Mouse (Mus musculus): ENCODE measurements around the gene Colq.

Colq gene

GRCm38 (mm10) chr14:31575866-31576265, 15.3 kb downstream of the Colq start:
- DNase-seq (ENCODE audit: low spot score in 2 of 2), result no peak

DNA sequence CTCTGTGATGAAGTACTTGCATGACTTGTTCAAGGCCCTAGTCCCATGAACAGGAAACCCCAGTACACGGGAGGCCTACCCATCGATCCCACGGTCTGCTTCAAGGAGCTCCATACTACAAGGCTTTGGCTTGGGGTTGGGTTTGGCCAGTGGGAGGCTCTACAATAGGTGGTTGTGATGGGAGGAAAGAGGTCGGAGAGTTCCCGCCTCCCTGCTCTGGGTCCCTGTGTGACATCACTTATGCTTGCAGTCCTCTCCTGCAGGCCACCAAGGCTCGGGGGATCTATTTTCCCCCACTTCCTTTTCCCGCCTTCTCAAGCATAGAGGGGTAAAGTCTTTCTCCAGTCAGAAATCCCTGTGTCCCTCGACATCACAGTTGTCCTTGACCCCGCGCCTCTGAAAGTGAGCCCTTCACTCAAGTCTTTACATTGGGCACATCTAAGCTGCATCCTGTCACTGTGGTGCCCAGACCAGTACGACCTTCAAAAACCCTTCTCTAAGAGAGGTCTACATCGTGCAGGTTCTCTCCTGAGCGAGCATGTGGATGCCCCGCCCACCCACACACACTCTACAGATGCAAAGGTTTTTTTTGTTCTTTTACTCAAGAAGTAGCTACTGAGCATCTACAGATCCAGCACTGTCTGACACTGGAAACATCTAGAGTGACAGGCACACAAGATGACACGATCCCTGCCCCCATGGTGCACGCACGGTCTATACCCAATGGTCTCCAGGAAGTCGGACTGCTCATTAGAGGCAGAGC, 16.1 kb downstream of the Colq start:
- no peak for DNase-seq (ENCODE audit: low spot score in 2 of 2)

DNA sequence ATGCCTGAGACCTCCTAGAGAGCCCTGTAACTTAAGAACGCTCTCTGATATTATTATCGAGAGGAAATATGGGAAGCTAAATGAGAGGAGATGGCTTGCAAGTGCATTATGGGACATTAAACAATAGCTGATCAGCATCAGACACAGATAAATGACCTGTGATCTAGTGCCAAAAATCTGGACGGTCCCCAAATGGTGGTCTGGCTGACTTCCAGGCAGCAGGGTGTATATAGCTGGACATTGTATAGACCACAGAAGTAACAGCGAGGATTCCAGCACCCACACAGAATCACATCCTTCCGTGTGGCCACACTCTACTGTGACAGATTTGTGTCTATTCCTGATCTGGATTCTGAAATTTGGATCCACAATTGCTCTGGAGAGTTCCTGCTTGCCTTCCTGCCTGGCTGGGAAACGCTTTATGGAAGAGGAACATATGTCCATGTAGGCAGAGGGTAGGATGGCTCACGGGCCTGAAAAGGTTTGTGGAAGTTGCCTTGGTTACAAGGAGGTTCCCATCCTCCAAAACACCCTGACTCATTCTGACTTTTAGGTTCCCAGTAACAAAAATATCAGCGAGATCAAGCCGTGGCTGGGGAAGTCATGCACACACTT, 18.5 kb downstream of the Colq start:
- DNase-seq (ENCODE audit: low spot score in 2 of 2), result no peak

- DNase-seq (ENCODE audit: low spot score in 2 of 2), result no peak
These were observed 19.7 kb downstream of the Colq start for GRCm38 (mm10) chr14:31571419-31571818.

- peak in 1 of 2 experiments; percentile 23 for DNase-seq (ENCODE audit: low spot score in 2 of 2)
These were observed 20.8 kb downstream of the Colq start for GRCm38 (mm10) chr14:31570131-31570951.

DNA sequence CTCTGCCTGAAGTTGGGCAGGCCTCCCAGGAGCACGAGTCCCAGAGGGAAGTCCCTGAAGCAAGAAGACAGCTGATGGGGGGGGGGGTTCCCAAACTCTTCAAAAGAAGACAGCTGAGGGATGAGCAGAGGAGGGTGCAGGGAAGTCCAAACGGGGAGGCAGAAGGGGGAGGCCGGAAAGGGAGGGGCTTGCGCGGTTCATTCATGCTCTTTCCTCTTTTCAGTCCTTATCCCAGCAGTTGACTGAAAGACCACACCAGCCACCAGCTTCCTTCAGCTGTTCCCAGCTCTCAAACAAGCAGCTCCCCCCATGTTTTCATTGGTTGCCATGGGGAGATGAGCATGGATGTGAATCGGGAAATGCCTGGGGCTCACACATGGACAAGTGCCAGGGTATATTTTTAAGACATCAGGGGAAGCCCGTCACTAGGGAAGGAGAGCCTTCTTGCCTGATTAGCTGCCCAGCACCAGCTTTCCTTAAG, 22.0 kb downstream of the Colq start:
- DNase-seq (ENCODE audit: low spot score in 2 of 2), result no peak

- no peak for DNase-seq (ENCODE audit: low spot score in 2 of 2)
These were observed 25.5 kb downstream of the Colq start for GRCm38 (mm10) chr14:31565478-31566212.

GRCm38 (mm10) chr14:31564452-31565179, 26.5 kb downstream of the Colq start:
- no peak for DNase-seq (ENCODE audit: low spot score in 2 of 2)

GRCm38 (mm10) chr14:31560886-31561285, 30.3 kb downstream of the Colq start:
- DNase-seq (ENCODE audit: low spot score in 2 of 2), result no peak

DNA sequence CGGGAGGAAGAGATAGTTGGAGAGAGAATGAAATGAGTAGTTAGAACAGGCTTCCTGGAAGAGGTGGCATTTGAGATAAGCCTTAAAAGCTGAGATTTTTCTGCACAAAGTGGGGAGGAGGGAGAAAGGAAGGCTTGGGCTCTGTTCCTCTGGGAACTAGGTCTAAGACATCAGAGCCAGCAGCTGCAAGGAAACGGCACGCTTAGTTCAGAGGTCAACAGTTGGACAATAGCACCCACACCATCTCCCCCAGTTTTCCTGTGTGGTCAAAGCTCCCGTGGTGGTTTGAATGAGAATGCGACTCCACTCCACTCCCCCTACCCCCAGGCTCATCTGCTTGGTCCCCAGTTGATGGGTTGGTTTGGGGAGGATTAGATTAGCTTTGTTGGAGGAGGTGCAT, 31.9 kb downstream of the Colq start:
- no peak for DNase-seq (ENCODE audit: low spot score in 2 of 2)

DNA sequence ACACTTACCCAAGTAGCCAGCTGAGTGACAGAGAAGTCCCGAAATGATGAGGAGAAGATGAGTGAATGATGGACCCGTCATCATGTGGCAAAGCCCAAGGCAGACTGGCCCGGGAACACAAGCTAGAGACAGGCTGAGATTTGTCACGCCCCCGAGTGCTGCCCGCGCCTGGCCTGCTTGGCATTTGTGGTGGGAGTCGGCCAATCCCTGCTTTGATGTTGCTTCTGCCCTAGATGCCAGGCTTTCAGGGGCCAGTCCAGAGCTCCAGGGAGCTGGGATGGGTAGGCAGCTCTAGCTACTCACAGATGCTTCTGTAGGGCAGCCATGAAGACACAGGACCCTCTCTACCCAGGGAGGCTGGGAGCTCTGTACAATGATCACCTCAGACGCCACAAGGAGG, 33.4 kb downstream of the Colq start:
- no peak for DNase-seq (ENCODE audit: low spot score in 2 of 2)

GRCm38 (mm10) chr14:31557273-31557672, 33.9 kb downstream of the Colq start:
- no peak for DNase-seq (ENCODE audit: low spot score in 2 of 2)

DNA sequence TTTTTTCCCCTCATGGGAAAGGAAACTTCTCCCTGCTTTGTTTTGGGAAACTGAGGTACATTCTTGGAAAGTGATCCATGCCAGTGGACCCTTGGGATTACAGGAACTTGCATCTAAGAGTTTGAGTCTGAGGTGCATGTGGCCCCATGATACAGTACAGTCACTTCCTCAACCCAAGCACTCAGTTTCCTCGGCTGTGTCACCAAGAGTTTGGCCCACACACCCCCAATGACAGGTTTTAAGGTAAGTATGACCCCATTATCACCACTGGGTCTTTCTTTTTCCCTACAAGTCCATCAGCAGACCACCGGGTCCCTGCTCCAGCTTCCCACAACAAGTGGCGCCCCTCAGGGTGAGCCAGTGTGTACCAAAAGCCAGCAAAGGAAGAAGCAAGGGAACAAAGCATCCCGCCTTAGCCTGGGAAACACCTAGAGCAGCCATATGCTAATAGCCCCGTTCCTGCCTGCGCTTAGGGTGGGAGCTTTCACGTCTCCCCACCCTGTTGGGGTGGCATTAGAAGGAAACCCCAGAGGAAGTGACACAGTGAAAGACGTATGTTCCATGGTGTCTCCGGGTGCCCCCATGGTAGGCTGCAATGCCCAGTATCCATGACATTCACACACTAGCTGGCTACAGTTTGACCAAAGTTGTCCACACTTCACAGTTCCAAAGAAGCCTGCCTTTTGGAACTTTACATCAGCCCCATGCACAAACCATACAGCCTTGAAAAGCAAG, 34.5 kb downstream of the Colq start:
- no peak for DNase-seq (ENCODE audit: low spot score in 2 of 2)

- DNase-seq (ENCODE audit: low spot score in 2 of 2), result no peak
These were observed 35.1 kb downstream of the Colq start for GRCm38 (mm10) chr14:31555963-31556434.

DNA sequence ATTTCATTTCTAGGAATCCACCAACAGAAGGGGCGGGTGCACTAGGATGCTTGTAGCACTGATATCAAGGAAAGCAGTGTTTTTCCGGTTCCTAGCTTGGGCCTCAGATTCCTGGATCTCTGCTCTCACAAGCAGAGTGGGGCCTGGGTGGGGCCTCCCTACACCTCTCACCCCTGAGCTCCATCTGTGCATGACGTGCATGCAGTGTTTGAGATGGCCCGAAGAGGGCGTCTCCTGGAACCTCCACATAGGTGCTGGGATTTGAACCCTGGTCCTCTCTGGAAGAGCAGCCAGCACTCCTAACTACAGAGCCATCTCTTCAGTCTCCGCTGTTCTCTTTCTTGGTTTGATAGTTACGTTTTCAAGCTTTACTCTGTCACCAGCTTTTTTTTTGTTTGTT, 36.1 kb downstream of the Colq start:
- no peak for DNase-seq (ENCODE audit: low spot score in 2 of 2)

GRCm38 (mm10) chr14:31543885-31544442, 47.2 kb downstream of the Colq start:
- no peak for DNase-seq (ENCODE audit: low spot score in 2 of 2)

DNA sequence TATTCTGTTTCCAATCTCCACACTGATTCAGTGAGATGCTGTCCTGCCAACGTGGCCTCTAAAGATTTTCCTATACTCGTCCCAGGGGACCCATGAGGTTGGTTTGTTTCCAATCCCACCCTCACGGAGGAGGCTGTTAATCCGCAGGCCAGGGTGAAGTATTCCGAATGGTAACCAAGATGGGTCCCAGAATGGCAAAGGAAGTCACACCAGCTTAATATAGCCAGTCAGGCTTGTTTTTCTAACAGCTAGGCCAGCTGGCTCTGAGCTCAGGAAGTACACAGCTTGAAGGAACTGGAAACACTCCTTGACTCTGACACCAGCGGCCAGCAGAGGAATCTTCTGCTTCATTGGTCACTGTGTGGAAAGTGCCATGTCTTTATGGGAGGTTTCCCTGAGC, 53.8 kb downstream of the Colq start:
- DNase-seq (ENCODE audit: low spot score in 2 of 2), result no peak

GRCm38 (mm10) chr14:31532656-31533055, 58.5 kb downstream of the Colq start:
- no peak for DNase-seq (ENCODE audit: low spot score in 2 of 2)

GRCm38 (mm10) chr14:31531506-31532148, 59.5 kb downstream of the Colq start:
- peak; percentile 75 to 77 for DNase-seq (ENCODE audit: low spot score in 2 of 2)
